Mouse (Mus musculus): ENCODE results near the gene Ccnd3. TPM values are rescaled to one million over a fixed set of nuclear protein-coding genes. Genes with fewer than 3 reads are reported as not detected.
A peak's percentile ranks its signal among the peaks of the same experiment; 100 is the strongest.

Gene Ccnd3
- total RNA-seq, 2 experiments from 2014 or later, result 119 to 132 TPM

- DNase-seq, result peak; percentile 99 to 100
- intact Hi-C loops (cut with DNase I), result loop anchor here (1.0 to 5.0 kb wide), 2 partner anchors 85 to 176 kb away; partner anchors contain the start of genes Frs3 and Tomm6
Observed at GRCm38 (mm10) chr17:47511111-47512020, 6.5 kb downstream of the Ccnd3 start.

- intact Hi-C loops (cut with DNase I), result loop anchor here (5.0 kb wide), 1 partner anchor 174 kb away; the partner anchor contains the start of genes Frs3 and Tomm6
- DNase-seq, result peak; percentile 65 to 67
Observed at GRCm38 (mm10) chr17:47512956-47513775, 8.3 kb downstream of the Ccnd3 start.

DNA sequence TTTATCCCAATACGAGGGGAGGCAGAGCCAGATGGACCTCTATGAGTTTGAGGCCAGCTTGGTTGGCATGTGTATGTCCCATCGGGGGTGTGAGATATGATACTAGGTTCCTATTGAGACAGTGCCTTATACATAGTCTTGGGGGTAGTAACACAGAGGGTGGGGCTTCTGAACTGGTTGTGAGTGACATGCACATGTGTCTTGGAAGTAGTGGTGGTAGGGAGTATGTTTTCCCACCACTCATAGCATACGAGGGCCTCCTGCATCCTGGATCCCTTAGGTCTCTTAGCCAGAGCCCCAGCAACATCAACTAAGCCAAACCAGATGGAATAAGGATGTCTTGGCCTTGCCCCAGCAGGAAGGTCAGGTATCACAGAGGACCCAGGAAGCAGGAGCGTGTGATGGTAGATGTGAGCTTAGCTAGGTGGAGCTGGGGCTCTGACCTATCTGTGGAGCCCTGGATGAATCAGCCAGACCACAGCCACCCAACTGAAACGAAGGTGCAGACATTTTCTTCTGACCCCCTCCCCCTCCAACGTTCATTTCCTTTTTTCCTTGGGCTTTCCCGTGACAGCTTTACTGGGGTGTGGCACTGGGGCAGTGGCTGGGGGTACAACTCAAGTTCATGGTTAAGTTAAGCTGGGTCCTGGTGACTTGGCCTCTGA lies 10.5 kb downstream of the Ccnd3 start:
- DNase-seq, result no peak
- intact Hi-C loops (cut with DNase I), result no loop called here

DNA sequence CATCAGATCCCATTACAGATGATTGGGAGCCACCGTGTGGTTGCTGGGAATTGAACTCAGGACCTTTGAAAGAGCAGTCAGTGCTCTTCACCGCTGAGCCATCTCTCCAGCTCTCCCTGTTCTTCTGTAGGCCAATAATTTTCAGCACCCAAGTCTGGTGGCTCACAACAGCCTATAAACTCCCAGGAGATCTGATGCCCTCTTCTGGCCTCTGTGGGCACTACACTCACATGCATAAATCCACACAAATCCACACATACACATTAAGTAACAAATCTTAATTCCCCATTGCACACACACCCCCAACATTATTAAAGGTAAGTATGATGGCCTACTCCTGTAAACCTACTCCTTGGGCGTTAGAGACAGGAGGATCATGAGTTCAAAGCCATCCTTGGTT lies 11.4 kb downstream of the Ccnd3 start:
- DNase-seq, result no peak
- intact Hi-C loops (cut with DNase I), result no loop called here

GRCm38 (mm10) chr17:47518205-47518604 lies 13.4 kb downstream of the Ccnd3 start:
- intact Hi-C loops (cut with DNase I), result no loop called here
- peak; percentile 77 to 78 for DNase-seq

GRCm38 (mm10) chr17:47521551-47522258 lies 16.9 kb downstream of the Ccnd3 start:
- intact Hi-C loops (cut with DNase I), result loop anchor here (2.0 kb wide), 1 partner anchor 73 kb away; no protein-coding TSS in a partner anchor

GRCm38 (mm10) chr17:47522536-47522935 lies 17.7 kb downstream of the Ccnd3 start:
- intact Hi-C loops (cut with DNase I), result loop anchor here (2.0 kb wide), 1 partner anchor 72 kb away; no protein-coding TSS in a partner anchor
- peak in 1 of 2 experiments; percentile 51 for DNase-seq

More at GRCm38 (mm10) chr17:47521551-47522258, 16.9 kb downstream of the Ccnd3 start:
- peak; percentile 83 to 87 for DNase-seq

DNA sequence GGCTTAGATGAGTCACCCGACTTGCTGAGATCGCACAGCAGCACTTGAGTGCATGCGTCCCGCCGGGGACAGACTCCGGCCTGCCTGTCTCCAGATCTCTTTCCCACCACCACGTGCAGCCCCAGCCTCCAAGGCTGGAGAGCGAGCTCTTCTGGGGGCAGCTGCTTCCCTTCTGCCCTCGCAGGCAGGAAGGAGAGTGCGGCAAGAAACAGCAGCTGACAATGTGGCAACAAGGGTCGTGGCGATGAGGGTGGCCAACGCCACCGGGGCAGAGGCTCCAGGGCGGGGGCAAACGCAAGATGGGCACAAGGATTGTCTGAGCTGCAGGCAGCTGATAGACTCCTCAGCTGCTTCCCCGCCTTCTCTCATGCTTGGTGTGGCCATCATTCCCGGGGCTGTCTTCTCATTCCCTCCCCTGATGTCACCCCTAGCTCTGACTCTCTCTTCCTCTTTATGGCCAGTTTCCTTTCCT lies 18.4 kb downstream of the Ccnd3 start:
- intact Hi-C loops (cut with DNase I), result loop anchor here (2.0 kb wide), 1 partner anchor 72 kb away; no protein-coding TSS in a partner anchor
- peak; percentile 74 for DNase-seq

- DNase-seq, result no peak
- intact Hi-C loops (cut with DNase I), result no loop called here
Observed at GRCm38 (mm10) chr17:47524055-47524454, 19.2 kb downstream of the Ccnd3 start.

DNA sequence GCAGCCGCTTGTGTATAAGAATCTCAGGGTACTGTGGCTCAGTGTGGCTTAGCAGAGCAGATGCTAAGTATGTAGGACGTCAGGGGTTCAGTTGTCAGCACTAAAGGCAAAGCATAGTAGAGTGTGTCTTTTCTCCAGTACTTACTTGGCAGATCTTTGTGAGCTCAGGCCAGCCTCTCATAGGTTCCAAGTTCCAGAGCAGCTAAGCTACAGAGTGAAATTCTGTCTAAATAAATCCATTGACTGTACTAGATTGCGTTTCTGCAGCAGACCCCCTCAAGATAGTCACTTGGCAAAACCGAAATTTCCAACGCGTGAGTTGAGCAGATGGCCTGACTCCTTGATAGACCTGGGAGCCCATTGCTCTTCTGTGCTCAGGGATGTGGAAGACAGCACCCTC lies 20.1 kb downstream of the Ccnd3 start:
- DNase-seq, result no peak
- intact Hi-C loops (cut with DNase I), result loop anchor here (5.0 kb wide), 1 partner anchor 47 kb away; no protein-coding TSS in a partner anchor

DNA sequence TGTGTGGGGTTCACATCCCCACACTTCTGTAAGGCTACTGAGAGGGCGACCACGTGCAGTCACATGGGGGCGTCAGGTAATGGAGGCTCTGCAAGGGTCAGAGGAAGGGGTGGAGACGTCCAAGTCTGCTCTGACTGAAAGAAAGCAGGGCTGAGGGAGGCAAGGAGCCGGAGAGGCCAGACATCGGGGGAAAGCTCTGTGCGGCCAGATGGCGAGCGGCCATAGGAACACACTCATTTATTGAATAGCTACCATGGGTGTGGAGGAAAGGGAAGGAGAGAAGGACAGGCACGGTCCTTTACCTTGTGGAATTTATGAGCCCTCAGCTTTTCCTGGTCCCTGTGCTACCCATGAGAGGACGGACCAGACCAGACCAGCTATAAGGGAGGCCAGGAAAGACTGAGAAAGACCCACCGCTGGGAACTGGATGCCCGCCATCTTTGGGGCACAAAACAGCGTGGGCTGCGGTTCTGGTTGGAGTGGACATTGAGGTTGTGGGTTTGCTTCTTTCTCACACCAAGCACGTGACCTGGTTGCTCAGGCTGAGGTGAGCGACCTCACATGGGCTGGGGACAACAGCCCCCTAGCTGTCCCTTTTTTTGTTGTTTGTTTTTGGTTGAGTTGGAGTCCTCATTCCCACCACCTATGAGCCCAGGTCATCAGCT lies 22.1 kb downstream of the Ccnd3 start:
- DNase-seq, result no peak
- intact Hi-C loops (cut with DNase I), result loop anchor here (5.0 kb wide), 1 partner anchor 45 kb away; no protein-coding TSS in a partner anchor

- intact Hi-C loops (cut with DNase I), result loop anchor here (5.0 kb wide), 1 partner anchor 45 kb away; no protein-coding TSS in a partner anchor
- DNase-seq, result peak; percentile 60 to 61
Observed at GRCm38 (mm10) chr17:47527581-47528300, 22.9 kb downstream of the Ccnd3 start.

- intact Hi-C loops (cut with DNase I), result loop anchor here (5.0 kb wide), 1 partner anchor 43 kb away; no protein-coding TSS in a partner anchor
- DNase-seq, result no peak
Observed at GRCm38 (mm10) chr17:47528919-47529318, 24.1 kb downstream of the Ccnd3 start.

GRCm38 (mm10) chr17:47529595-47529994 lies 24.7 kb downstream of the Ccnd3 start:
- no peak for DNase-seq
- intact Hi-C loops (cut with DNase I), result loop anchor here (5.0 kb wide), 1 partner anchor 43 kb away; no protein-coding TSS in a partner anchor

DNA sequence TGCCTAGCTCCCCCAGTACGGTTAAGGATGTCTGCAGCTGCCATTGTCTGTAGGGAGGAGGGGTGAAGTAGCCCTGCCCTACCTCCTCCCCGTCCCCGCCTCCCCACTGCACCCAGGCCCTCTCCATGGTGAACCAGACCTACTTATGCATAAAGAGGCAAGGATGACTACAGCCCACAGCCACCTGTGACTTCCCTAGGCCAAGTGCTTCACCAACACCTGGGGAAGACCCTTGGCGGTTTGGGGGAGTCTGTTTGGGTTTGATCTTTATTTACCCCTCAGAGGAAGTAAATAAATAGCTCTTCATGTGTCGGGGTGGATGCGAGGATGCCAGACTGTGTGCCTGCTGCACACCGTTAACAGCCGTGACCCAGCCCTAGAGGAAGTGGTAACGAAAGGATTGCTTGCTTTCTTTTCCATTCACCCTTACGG lies 26.6 kb downstream of the Ccnd3 start:
- intact Hi-C loops (cut with DNase I), result no loop called here
- DNase-seq, result no peak

DNA sequence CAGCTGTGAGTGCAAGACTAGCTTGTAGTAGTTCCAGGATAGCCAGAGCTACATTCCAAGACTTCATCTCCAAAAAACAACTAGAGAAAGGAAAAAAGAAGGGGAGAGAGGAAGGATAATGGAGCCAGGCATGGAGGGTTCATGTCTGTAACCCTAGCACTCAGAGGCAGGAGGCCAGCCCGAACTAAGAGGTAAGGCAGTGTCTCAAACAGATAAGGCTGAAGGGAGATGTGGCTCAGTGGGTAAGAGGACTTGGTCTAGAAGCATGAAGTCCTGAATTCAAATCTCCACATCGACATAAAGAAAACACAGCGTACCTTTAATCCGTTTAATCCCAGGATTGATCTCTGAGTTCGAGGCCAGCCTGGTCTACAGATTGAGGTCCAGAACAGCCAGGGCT lies 27.5 kb downstream of the Ccnd3 start:
- intact Hi-C loops (cut with DNase I), result no loop called here
- DNase-seq, result no peak

DNA sequence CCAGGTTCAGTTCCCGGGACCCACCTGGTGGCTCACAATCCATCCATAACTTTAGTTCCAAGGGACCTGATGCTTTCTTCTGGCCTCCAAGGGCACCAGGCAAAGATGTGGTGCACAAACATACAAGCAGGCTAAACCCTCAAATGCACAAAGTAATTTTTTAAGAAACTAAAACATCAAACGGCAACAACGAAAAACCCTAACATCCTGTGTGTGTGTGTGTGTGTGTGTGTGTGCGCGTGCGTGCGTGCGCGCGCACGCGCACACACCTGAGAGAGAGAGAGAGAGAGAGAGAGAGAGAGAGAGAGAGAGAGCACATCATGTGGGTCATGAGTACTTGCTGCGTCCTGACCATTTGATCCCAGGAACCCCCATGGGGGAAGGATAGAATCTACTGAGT lies 28.8 kb downstream of the Ccnd3 start:
- intact Hi-C loops (cut with DNase I), result no loop called here
- no peak for DNase-seq

DNA sequence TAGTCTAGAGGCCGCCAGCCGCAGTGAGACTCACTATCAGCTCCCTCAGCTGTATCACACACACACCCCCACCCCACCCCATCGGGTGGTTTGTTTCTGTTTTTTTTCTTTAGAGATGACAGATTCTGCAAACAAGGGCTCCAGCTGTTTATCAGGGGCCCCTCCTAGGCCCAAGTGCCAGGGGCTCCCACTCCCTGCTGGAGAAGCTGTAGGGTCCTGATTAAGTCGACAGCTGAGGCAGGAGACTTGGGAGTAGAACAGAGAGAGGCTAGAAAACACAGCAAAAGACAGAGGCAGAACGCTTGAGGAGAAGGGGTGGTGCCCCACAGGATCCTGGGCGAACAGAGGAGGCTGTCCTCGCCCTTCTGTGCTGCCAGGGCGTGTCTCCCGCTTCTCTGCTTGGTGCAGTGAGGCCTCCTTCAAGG lies 31.0 kb downstream of the Ccnd3 start:
- intact Hi-C loops (cut with DNase I), result no loop called here

More for the DNA sequence above, 31.0 kb downstream of the Ccnd3 start:
- DNase-seq, result no peak

Data from heart, postnatal 10 days (tissue).